Mouse (Mus musculus) kidney, postnatal 36 days (tissue): Measurements from ENCODE around the gene Trpm5.
A peak's percentile ranks its signal among the peaks of the same experiment; 100 is the strongest.

Source experiments
- DNase-seq, 2 experiments: peaks; one replicate each; pipeline ENCODE4 v3.0.0; 2021 to 2022; ENCODE audit warnings: mixed read lengths in 2 of 2

The Trpm5 gene

DNA sequence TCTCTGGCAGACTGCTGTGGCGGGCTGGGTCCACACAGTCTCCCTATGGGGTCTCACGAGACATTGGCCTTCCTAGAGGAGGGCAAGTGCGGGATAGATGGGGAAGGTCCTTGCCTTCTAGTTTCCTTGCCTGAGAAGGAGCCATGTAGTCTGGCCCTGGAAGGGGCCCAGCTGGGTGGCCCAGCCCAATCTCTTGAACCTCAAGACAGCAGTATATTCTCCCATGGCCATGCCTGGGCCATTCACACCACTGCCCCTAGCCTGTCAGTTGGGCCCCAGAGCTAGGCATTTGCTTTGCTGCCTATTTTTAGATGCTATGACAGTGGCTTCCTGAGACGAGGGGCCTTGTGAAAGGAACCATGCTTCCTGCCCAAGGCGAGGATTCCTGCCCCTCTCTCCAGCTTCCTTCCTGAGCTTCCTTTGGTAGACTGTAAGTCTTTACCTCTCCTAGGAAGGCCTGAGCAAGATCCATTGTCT, 36.2 kb downstream of the Trpm5 start:
- DNase-seq = peak; percentile 57 to 79

- no peak for DNase-seq
These were observed 36.7 kb downstream of the Trpm5 start for GRCm38 (mm10) chr7:143057667-143058220.

GRCm38 (mm10) chr7:143057023-143057422, 37.4 kb downstream of the Trpm5 start:
- no peak for DNase-seq

GRCm38 (mm10) chr7:143055499-143056186, 38.8 kb downstream of the Trpm5 start:
- no peak for DNase-seq

DNA sequence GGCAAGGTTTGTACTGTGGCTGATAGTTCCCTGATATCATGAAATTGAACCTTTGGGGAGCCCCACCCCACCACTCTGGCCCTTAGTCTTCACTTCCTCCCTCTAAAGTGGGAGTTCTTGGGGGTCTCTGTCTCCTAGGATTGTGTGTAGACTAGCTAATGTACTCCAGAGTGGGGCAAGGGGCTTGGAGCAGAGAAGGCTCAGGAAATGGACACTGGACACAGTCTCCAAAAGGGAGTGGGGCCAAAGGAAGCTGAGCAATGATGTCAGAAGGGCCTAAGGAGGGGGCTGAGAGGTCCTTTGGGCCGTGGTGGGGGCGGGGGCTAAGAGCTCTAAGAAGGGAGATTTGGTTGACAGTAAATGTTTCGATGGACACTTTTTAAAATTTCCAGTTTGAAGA, 39.4 kb downstream of the Trpm5 start:
- no peak for DNase-seq

DNA sequence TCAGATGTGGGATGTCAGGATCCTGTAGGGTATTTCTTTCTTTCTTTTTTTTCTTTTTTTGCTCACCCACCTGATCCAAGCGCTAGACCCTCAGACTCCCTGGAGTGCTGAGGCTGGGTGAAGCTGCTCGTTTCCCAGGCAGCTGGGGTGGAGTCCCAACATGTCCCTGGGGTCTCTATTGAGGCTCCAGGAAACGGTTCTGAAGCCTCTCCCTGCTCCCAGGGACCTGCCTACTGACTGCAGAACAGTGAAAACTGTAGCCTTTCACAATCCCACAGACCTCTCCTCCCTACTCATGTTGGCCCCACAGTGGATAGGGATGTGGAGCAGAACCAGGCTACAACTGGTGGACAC, 39.9 kb downstream of the Trpm5 start:
- no peak for DNase-seq

GRCm38 (mm10) chr7:143053961-143054611, 40.4 kb downstream of the Trpm5 start:
- DNase-seq = no peak

- DNase-seq = peak; percentile 65 to 80
These were observed 41.2 kb downstream of the Trpm5 start for GRCm38 (mm10) chr7:143053008-143053899.

DNA sequence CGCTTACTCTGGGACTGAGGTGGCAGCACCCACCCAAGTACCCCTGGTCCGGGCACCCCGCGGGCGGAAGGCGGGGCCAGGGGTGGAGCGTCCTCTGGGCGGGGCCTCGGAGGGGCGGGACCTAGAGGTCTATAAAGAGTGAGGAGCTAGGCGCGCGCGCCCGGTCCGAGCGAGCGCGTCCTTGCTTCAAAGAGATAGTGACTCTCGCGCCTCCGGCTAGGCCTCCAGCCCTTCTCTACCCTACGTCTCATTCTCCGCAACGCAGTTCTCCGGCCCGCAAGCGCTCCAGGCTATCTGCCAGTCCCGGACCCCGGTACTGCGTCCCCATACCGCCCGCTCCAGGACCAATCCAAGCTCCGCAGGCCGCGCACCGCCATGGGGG, 41.8 kb downstream of the Trpm5 start, which contains the start of gene Cd81:
Cd81 (plus strand) TSS at position 114 of the 382 bp plus-strand sequence.
- DNase-seq = peak; percentile 85 to 94

GRCm38 (mm10) chr7:143051316-143051715, 43.1 kb downstream of the Trpm5 start:
- no peak for DNase-seq

GRCm38 (mm10) chr7:143049841-143050816, 44.3 kb downstream of the Trpm5 start:
- peak; percentile 82 to 85 for DNase-seq

GRCm38 (mm10) chr7:143049331-143049730, 45.1 kb downstream of the Trpm5 start:
- DNase-seq = no peak

- peak in 1 of 2 experiments; percentile 6 for DNase-seq
These were observed 48.1 kb downstream of the Trpm5 start for GRCm38 (mm10) chr7:143046358-143046757.

- DNase-seq = peak in 1 of 2 experiments; percentile 4
These were observed 49.6 kb downstream of the Trpm5 start for GRCm38 (mm10) chr7:143044826-143045206.

DNA sequence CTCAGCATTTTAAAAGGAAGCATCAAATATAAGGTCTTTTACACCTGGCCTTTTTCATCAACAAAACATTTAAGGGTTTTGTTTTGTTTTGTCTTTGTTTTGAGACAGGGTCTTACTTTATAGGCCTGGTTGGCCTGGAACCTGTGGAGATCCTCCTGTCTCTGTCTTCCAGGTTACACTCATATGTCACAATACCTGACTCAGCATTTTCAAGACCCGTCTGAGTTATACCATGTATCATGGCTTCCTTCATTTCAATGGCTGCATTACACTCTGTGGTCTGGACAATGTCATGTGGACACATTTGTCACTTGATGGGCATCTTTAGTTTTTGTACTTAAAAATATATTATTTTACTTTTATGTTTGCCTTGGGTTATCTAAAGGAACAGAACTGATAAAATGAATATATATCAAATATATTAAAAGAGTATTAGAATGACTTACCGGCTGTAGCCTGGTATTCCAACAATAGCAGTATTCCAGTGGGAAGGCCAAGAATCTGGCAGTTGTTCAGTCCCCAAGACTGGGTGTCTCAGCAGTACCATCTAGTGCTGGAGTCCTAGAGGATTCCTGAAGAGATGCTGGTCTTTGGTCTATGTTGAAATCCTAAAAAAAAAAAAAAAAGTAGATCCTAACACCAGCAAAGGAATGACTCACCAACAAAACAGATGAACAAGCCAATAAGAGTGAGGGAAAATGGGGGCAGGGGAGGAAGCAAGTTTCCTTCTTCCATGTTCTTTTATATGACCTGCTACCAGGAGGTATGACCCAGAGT, 50.2 kb downstream of the Trpm5 start:
- DNase-seq = no peak

DNA sequence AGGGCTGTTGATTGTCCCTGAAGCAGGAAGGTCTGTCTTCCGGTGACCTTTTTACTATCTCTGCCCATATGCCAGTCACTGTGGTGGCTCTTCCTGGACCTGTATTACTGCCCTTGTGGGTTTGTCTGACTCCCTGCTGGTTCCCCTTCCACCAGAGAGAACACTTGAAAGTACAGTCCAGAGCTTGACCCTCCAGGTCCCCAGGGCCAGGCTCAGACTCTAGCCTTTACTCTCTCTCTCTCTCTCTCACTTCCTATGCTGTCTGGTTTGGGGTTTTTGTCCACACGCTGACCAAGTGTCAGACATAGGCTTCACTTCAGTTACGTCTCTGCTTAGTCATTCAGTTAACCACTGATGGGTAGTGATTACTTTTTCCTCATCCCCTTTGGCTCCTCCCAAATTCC, 51.5 kb downstream of the Trpm5 start:
- DNase-seq = no peak

DNA sequence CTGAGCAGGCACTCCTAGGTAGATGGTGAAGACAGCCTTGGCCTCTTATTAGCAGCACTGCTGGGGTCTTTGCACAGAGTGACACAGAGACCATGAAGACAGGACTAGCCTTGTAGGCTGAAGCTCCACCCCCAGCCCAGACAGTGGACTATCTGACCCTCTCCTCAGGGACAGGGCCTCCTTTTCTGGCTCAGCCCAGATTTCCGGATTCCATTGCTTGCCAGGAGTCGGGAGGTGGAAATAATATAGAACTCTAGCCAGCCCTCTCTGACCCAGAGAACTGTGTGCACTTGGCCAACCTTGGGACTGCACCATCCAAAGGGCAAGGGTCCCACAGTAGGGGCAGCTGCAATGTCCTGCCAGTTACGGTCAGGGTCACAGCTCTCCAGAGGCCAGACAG, 52.4 kb downstream of the Trpm5 start:
- DNase-seq = peak; percentile 84 to 90

GRCm38 (mm10) chr7:143041138-143041822, 53.2 kb downstream of the Trpm5 start:
- DNase-seq = no peak

DNA sequence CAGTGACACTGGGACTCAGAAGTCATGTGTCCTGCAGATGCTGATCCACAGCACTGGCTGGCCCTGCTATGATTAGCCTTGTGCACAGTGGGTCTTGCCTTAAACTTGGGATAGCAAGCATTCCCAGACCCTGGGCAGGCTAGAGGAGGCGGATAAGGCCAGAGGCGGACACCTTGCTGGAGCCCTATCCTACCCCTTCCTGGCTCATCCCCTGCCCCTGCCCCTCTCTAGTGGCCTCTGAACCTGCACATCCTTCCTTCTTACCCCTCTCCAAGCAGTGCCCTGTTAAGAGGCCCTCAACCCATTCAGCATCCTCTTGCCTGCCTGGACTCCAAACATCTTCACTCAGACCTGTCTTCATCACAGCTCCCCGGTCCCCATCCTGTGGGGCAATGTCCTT, 53.9 kb downstream of the Trpm5 start:
- DNase-seq = no peak

DNA sequence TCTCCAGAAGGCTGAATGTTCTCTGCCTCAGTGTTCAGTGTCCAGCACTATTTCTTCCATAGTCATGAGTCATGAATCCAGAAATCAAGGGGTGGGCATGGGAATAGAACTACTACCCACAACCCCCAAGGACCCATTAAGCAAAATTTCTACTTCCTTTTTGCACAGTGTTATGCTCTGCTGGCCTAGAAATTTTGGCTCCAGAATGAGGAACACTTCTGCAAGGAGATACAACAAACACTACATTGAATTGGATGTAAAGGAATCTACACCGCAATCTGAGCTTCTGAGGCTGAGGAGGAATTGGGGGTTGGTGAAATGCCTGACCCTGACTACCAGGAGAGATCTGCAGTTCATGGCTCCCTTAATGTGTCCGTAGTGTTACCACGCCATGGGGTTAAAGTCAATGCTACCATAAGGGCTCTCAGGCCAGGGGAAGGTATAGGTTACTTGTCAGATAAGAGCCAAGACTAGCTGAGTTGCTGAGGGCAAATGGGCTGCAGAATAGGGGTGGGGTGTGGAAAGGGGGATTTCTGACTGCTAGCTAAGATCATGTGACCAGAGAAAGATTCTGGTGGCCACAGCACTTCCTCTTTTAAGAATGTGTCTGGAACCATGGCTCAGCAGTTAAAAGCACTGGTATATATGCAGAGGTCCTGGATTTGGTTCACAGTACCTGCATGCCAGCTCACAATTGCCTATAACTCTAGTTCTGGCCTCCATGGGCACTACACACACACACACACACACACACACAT, 56.1 kb downstream of the Trpm5 start:
- DNase-seq = no peak
